In genomic region chr16:55820916-55821570, GRCm38 (mm10) we compare ENCODE assay signal across 8 mouse cellular contexts. TPM values are rescaled to one million over a fixed set of nuclear protein-coding genes. Genes with fewer than 3 reads are reported as not detected.
A peak's percentile ranks its signal among the peaks of the same experiment; 100 is the strongest.
DNase-seq lines count a peak whose midpoint lies in the region; ATAC-seq and TF ChIP-seq lines count a peak whose summit lies in the region.

No protein-coding gene starts in this region.

- H3K4me1 ChIP-seq in testis, adult 2 months (ENCODE audit: control insufficient read depth, insufficient read depth, low read length): peaks cover 3% of the 10 kb centered on the region
- H3K4me1 ChIP-seq in hindbrain, embryonic 11.5 days (replicated peaks; ENCODE audit: control insufficient read depth, insufficient read depth, low read length): 0 out of 2 replicates have a peak, but pooled peaks cover 3% of the 10 kb centered on the region
- peaks cover 3% of the 10 kb centered on the region; the same call in 1 of the 2 replicates for H3K4me1 ChIP-seq in midbrain, embryonic 11.5 days (ENCODE audit: control insufficient read depth, insufficient read depth, low read length)

- ATAC-seq in hindbrain, embryonic 11.5 days (ENCODE audit: low FRiP score): no peak
- ATAC-seq in midbrain, embryonic 11.5 days (ENCODE audit: low FRiP score): no peak

- H3K27me3 ChIP-seq in testis, adult 2 months (ENCODE audit: control insufficient read depth, insufficient read depth, low read length): no peaks in the 10 kb centered on the region
- H3K27me3 ChIP-seq in hindbrain, embryonic 11.5 days (ENCODE audit: control insufficient read depth, insufficient read depth, low read length): 0 out of 2 replicates have a peak, but pooled peaks cover 3% of the 10 kb centered on the region
- peaks cover 4% of the 10 kb centered on the region; the same call in 1 of the 2 replicates for H3K27me3 ChIP-seq in midbrain, embryonic 11.5 days (ENCODE audit: control insufficient read depth, insufficient read depth, low read length)

- H3K27ac ChIP-seq in testis, adult 2 months (ENCODE audit: control insufficient read depth, insufficient read depth, low read depth, low read length): no peak overlapping the region
- no peak overlapping the region for H3K27ac ChIP-seq in hindbrain, embryonic 11.5 days (ENCODE audit: low read depth, low read length)
- H3K27ac ChIP-seq in midbrain, embryonic 11.5 days (ENCODE audit: low read depth, low read length): no peak overlapping the region

- no peak for TF ChIP-seq POLR2A in testis, adult 2 months (IDR thresholded peaks at IDR 0.05; ENCODE audit: control insufficient read depth, low read depth, low read length)

- no peaks in the 10 kb centered on the region for H3K9me3 ChIP-seq in hindbrain, embryonic 11.5 days (ENCODE audit: control insufficient read depth, low read length)
- no peaks in the 10 kb centered on the region for H3K9me3 ChIP-seq in midbrain, embryonic 11.5 days (ENCODE audit: control insufficient read depth, low read length)

- WGBS in hindbrain, embryonic 11.5 days: 22% methylated on average over 20 of the region's 20 CpGs
- 25% methylated on average over 20 of the region's 20 CpGs for WGBS in midbrain, embryonic 11.5 days

- no peaks in the 10 kb centered on the region for H3K36me3 ChIP-seq in testis, adult 2 months (ENCODE audit: control insufficient read depth, insufficient read depth, low read length)
- 0 out of 2 replicates have a peak, but pooled peaks cover 2% of the 10 kb centered on the region for H3K36me3 ChIP-seq in hindbrain, embryonic 11.5 days (ENCODE audit: control insufficient read depth, insufficient read depth, low read length)
- H3K36me3 ChIP-seq in midbrain, embryonic 11.5 days (ENCODE audit: control insufficient read depth, insufficient read depth, low read length): peaks cover 2% of the 10 kb centered on the region; the same call in 1 of the 2 replicates

- H3K4me3 ChIP-seq in testis, adult 2 months (ENCODE audit: control insufficient read depth, low read depth, low read length): peak overlapping the region; percentile 89
- H3K4me3 ChIP-seq in hindbrain, embryonic 11.5 days (ENCODE audit: low read depth, low read length): peak overlapping the region; percentile 73
- H3K4me3 ChIP-seq in midbrain, embryonic 11.5 days (ENCODE audit: low read depth, low read length): peak overlapping the region; percentile 67

- peak overlapping the region; percentile 64 for H3K9ac ChIP-seq in hindbrain, embryonic 11.5 days (ENCODE audit: low read depth, low read length)
- peak overlapping the region; percentile 72 for H3K9ac ChIP-seq in midbrain, embryonic 11.5 days (ENCODE audit: low read length)

- TF ChIP-seq CTCF in testis, adult 2 months (IDR thresholded peaks at IDR 0.05; ENCODE audit: control insufficient read depth, insufficient read depth, insufficient replicate concordance, low read depth, low read length): no peak

- peak; percentile 17 for DNase-seq in adrenal gland, adult 2 months
- no peak for DNase-seq in adrenal gland, postnatal 10 days
- DNase-seq in testis, postnatal 14 days (ENCODE audit: low spot score): no peak
- DNase-seq in hindbrain, embryonic 11.5 days (ENCODE audit: low spot score): peak; percentile 46
- DNase-seq in midbrain, embryonic 11.5 days (ENCODE audit: low spot score, missing footprints): peak; percentile 90
- DNase-seq in right cerebral cortex, postnatal 25 days: no peak
- no peak for DNase-seq in layer of hippocampus, adult 9-10 months (ENCODE audit: low spot score)

- peak overlapping the region; percentile 98 for H3K4me2 ChIP-seq in hindbrain, embryonic 11.5 days (replicated peaks; ENCODE audit: low read depth, low read length)
- H3K4me2 ChIP-seq in midbrain, embryonic 11.5 days: peak overlapping the region; percentile 67

RNA-seq across cellular contexts. Expression of gene Nfkbiz, which starts 17.7 kb away (rescaled TPM):
- total RNA-seq in adrenal gland, adult 2 months (2021): 1 to 10 TPM; 4.8 to 5.3 TPM
- polyA plus RNA-seq in adrenal gland, adult 2 months (2012; rRNA removed): 6.0 and 7.3 TPM in 2 replicates
- total RNA-seq in adrenal gland, postnatal 10 days (2021): 1 to 10 TPM; 8.0 to 8.9 TPM
- 4.5 and 4.6 TPM in 2 replicates for polyA plus RNA-seq in testis, adult 2 months (2012; rRNA removed)
- polyA plus RNA-seq in hindbrain, embryonic 11.5 days (2014; fragmentation: Nextera tagmentation; extraction: Ambion mirVana): 1.5 and 1.6 TPM in 2 replicates
- polyA plus RNA-seq in midbrain, embryonic 11.5 days (2014; fragmentation: Nextera tagmentation; extraction: Ambion mirVana): 1.3 and 1.8 TPM in 2 replicates

Comparison
In these comparisons a context has a peak if more than half of its experiments do, and no peak if none do; other contexts are left out.
1. DNase-seq: peak in adrenal gland, adult 2 months (single experiment), hindbrain, embryonic 11.5 days (single experiment) and midbrain, embryonic 11.5 days (single experiment); none in adrenal gland, postnatal 10 days (single experiment), testis, postnatal 14 days (single experiment), right cerebral cortex, postnatal 25 days (single experiment) and layer of hippocampus, adult 9-10 months (single experiment).
2. Peak in every context shown above with its lines, with median percentiles within 50 percentile points of each other: H3K4me3 ChIP-seq.